Mouse (Mus musculus) midbrain, embryonic 15.5 days (tissue): ENCODE data around the gene March2. TPM values are rescaled to one million over a fixed set of nuclear protein-coding genes. Genes with fewer than 3 reads are reported as not detected.
A peak's percentile ranks its signal among the peaks of the same experiment; 100 is the strongest.

ENCODE experiments used
- ATAC-seq: fragments of 200-750 bp; cut with Nextera tagmentation; replicated peaks from 2 replicates; pipeline ENCODE4 v1.8.0; 2017; ENCODE audit warnings: moderate TSS enrichment
- H3K27ac ChIP-seq: fragments of 300-500 bp; sonication (generic); 2 replicates; pipeline ENCODE4 v1.5.1; 2015; ENCODE audit warnings: mild to moderate bottlenecking, inconsistent platforms
- H3K27me3 ChIP-seq: fragments of 300-500 bp; sonication (generic); replicated peaks from 2 replicates; pipeline ENCODE4 v1.6.1; 2015; ENCODE audit warnings: inconsistent platforms
- H3K36me3 ChIP-seq: fragments of 300-500 bp; sonication (generic); replicated peaks from 2 replicates; pipeline ENCODE4 v1.6.1; 2015; ENCODE audit warnings: inconsistent platforms
- H3K4me1 ChIP-seq: fragments of 300-500 bp; sonication (generic); 2 replicates; pipeline ENCODE4 v1.6.1; 2015; ENCODE audit warnings: inconsistent platforms
- H3K4me2 ChIP-seq: fragments of 300-500 bp; sonication (generic); 2 replicates; pipeline ENCODE4 v1.6.1; 2015; ENCODE audit warnings: inconsistent platforms, mild to moderate bottlenecking, moderate library complexity
- H3K4me3 ChIP-seq: fragments of 300-500 bp; sonication (generic); 2 replicates; pipeline ENCODE4 v1.5.1; 2015; ENCODE audit warnings: mild to moderate bottlenecking, inconsistent platforms
- H3K9ac ChIP-seq: fragments of 300-500 bp; sonication (generic); 2 replicates; pipeline ENCODE4 v1.6.1; 2015; ENCODE audit warnings: mild to moderate bottlenecking, inconsistent platforms
- H3K9me3 ChIP-seq: fragments of 300-500 bp; sonication (generic); 2 replicates; pipeline ENCODE4 v1.6.1; 2016; ENCODE audit warnings: inconsistent platforms
- WGBS: fragments of 180-500 bp; shearing (Covaris S2); methylation state at CpG from one replicate; pipeline ENCODE4 v1.1.7; 2015; ENCODE audit warnings: mixed read lengths; 5-methylcytosine and 5-hydroxymethylcytosine counted together
- polyA plus RNA-seq: library from polyadenylated mRNA; unstranded; fragments of >200 nt; fragmentation: Nextera tagmentation; extraction: Ambion mirVana; gene quantifications from 2 replicates; pipeline ENCODE4 v1.2.1, GENCODE M21; 2015

Gene March2
- 71.2 and 79.2 TPM in 2 replicates for polyA plus RNA-seq

- Histone ChIP-seq H3K9ac (peak within 1 kb of the TSS; percentile 66), H3K4me2 (peak within 1 kb of the TSS; percentile 68), H3K9me3 (no peaks in the 10 kb centered on the region), H3K27me3 (no peaks in the 10 kb centered on the region), H3K4me3 (peak within 1 kb of the TSS; percentile 75), H3K36me3 (no peaks in the 10 kb centered on the region), H3K4me1 (peaks cover 4% of the 10 kb centered on the region; the same call in 1 of the 2 replicates), H3K27ac (0 out of 2 replicates have a peak within 1 kb of the TSS, but pooled peaks have one; percentile 9)
- 1% methylated on average over 46 of the region's 46 CpGs for WGBS
- peak; percentile 99 for ATAC-seq
Measured at GRCm38 (mm10) chr17:33718384-33718881, at the start of gene March2. Gene March2, minus strand, starts transcription at chr17:33718670.

- Histone ChIP-seq H3K4me2 (no peak overlapping the region), H3K4me1 (no peaks in the 10 kb centered on the region), H3K9ac (no peak overlapping the region), H3K27ac (no peak overlapping the region), H3K27me3 (no peaks in the 10 kb centered on the region), H3K9me3 (no peaks in the 10 kb centered on the region), H3K36me3 (no peaks in the 10 kb centered on the region), H3K4me3 (no peak overlapping the region)
- no peak for ATAC-seq
- WGBS: 72% methylated on average over 3 of the region's 3 CpGs
Measured at GRCm38 (mm10) chr17:33766389-33766788, 47.9 kb upstream of the March2 start.

- H3K27ac ChIP-seq: peak within 1 kb of the TSS; percentile 98
- no peaks in the 10 kb centered on the region for H3K36me3 ChIP-seq
- peak within 1 kb of the TSS; percentile 56 for H3K4me2 ChIP-seq
- H3K27me3 ChIP-seq: no peaks in the 10 kb centered on the region
- peak within 1 kb of the TSS; percentile 79 for H3K4me3 ChIP-seq
- H3K9ac ChIP-seq: peak within 1 kb of the TSS; percentile 99
- ATAC-seq: peak; percentile 99
- 2% methylated on average over 35 of the region's 35 CpGs for WGBS
- H3K4me1 ChIP-seq: peaks cover 40% of the 10 kb centered on the region
- no peaks in the 10 kb centered on the region for H3K9me3 ChIP-seq
Measured at GRCm38 (mm10) chr17:33760255-33761165, 42.0 kb upstream of the March2 start, which contains the start of gene Rab11b. Gene Rab11b, minus strand, starts transcription at chr17:33760530.

- Histone ChIP-seq H3K27ac (peak overlapping the region; percentile 98), H3K36me3 (no peaks in the 10 kb centered on the region), H3K4me1 (peaks cover 45% of the 10 kb centered on the region), H3K4me2 (peak overlapping the region; percentile 56), H3K27me3 (no peaks in the 10 kb centered on the region), H3K4me3 (peak overlapping the region; percentile 79), H3K9me3 (no peaks in the 10 kb centered on the region), H3K9ac (peak overlapping the region; percentile 99)
- WGBS: under 1% methylated on average over 38 of the region's 38 CpGs
- ATAC-seq: peak; percentile 82
Measured at GRCm38 (mm10) chr17:33759767-33760254, 41.3 kb upstream of the March2 start.

- Histone ChIP-seq H3K4me1 (peaks cover 53% of the 10 kb centered on the region), H3K27ac (0 out of 2 replicates have a peak overlapping the region, but pooled peaks have one; percentile 6), H3K36me3 (no peaks in the 10 kb centered on the region), H3K4me2 (no peak overlapping the region; the same call in 1 of the 2 replicates), H3K4me3 (no peak overlapping the region), H3K9ac (no peak overlapping the region), H3K9me3 (no peaks in the 10 kb centered on the region), H3K27me3 (no peaks in the 10 kb centered on the region)
- no peak for ATAC-seq
- WGBS: 80% methylated on average over 4 of the region's 4 CpGs
Measured at GRCm38 (mm10) chr17:33757231-33757630, 38.8 kb upstream of the March2 start.

GRCm38 (mm10) chr17:33756108-33756790 is 37.8 kb upstream of the March2 start:
- WGBS: 86% methylated on average over 3 of the region's 3 CpGs
- Histone ChIP-seq H3K4me2 (no peak overlapping the region), H3K27ac (no peak overlapping the region), H3K9ac (no peak overlapping the region), H3K9me3 (no peaks in the 10 kb centered on the region), H3K4me3 (no peak overlapping the region), H3K4me1 (peaks cover 53% of the 10 kb centered on the region), H3K27me3 (no peaks in the 10 kb centered on the region), H3K36me3 (no peaks in the 10 kb centered on the region)
- ATAC-seq: no peak

GRCm38 (mm10) chr17:33755418-33756107 is 37.1 kb upstream of the March2 start:
- H3K9me3 ChIP-seq: no peaks in the 10 kb centered on the region
- H3K27ac ChIP-seq: no peak overlapping the region
- no peaks in the 10 kb centered on the region for H3K36me3 ChIP-seq
- peaks cover 53% of the 10 kb centered on the region for H3K4me1 ChIP-seq
- 0 out of 2 replicates have a peak overlapping the region, but pooled peaks have one; percentile 1 for H3K4me2 ChIP-seq
- H3K27me3 ChIP-seq: no peaks in the 10 kb centered on the region
- no peak overlapping the region for H3K4me3 ChIP-seq
- ATAC-seq: no peak
- H3K9ac ChIP-seq: no peak overlapping the region
- WGBS: 73% methylated on average over 10 of the region's 10 CpGs

GRCm38 (mm10) chr17:33754656-33755055 is 36.2 kb upstream of the March2 start:
- Histone ChIP-seq H3K4me1 (peaks cover 53% of the 10 kb centered on the region), H3K27ac (no peak overlapping the region), H3K4me3 (no peak overlapping the region), H3K9me3 (no peaks in the 10 kb centered on the region), H3K9ac (no peak overlapping the region), H3K4me2 (no peak overlapping the region), H3K27me3 (no peaks in the 10 kb centered on the region), H3K36me3 (no peaks in the 10 kb centered on the region)
- WGBS: 62% methylated on average over 1 of the region's 1 CpGs
- no peak for ATAC-seq

GRCm38 (mm10) chr17:33752297-33752696 is 33.8 kb upstream of the March2 start:
- Histone ChIP-seq H3K4me1 (peaks cover 31% of the 10 kb centered on the region), H3K27me3 (no peaks in the 10 kb centered on the region), H3K4me2 (no peak overlapping the region), H3K27ac (no peak overlapping the region), H3K36me3 (peaks cover 18% of the 10 kb centered on the region), H3K9ac (no peak overlapping the region), H3K4me3 (no peak overlapping the region), H3K9me3 (no peaks in the 10 kb centered on the region)
- 97% methylated on average over 2 of the region's 2 CpGs for WGBS
- ATAC-seq: no peak

- Histone ChIP-seq H3K4me1 (peaks cover 20% of the 10 kb centered on the region), H3K9me3 (no peaks in the 10 kb centered on the region), H3K4me2 (no peak overlapping the region), H3K9ac (no peak overlapping the region), H3K4me3 (no peak overlapping the region), H3K27me3 (no peaks in the 10 kb centered on the region), H3K27ac (no peak overlapping the region), H3K36me3 (peaks cover 20% of the 10 kb centered on the region)
- ATAC-seq: no peak
Measured at GRCm38 (mm10) chr17:33751181-33751580, 32.7 kb upstream of the March2 start.

GRCm38 (mm10) chr17:33749451-33749850 is 31.0 kb upstream of the March2 start:
- Histone ChIP-seq H3K27me3 (no peaks in the 10 kb centered on the region), H3K9me3 (no peaks in the 10 kb centered on the region), H3K4me2 (no peak overlapping the region), H3K9ac (no peak overlapping the region), H3K36me3 (peaks cover 35% of the 10 kb centered on the region), H3K27ac (no peak overlapping the region), H3K4me1 (peaks cover 4% of the 10 kb centered on the region), H3K4me3 (no peak overlapping the region)
- 94% methylated on average over 5 of the region's 5 CpGs for WGBS
- no peak for ATAC-seq
